Mouse (Mus musculus): ENCODE data around the gene Rad51ap2. TPM values are rescaled to one million over a fixed set of nuclear protein-coding genes. Genes with fewer than 3 reads are reported as not detected.
A peak's percentile ranks its signal among the peaks of the same experiment; 100 is the strongest.

The Rad51ap2 gene
- 0.29 and 0.32 TPM in 2 replicates for polyA plus RNA-seq (2014; fragmentation: Nextera tagmentation; extraction: Ambion mirVana)

GRCm38 (mm10) chr12:11455549-11456194 is at the start of gene Rad51ap2:
Rad51ap2 (plus strand) TSS chr12:11456079.
- peak; percentile 100 for ATAC-seq (ENCODE audit: insufficient number of reproducible peaks, insufficient read depth, low FRiP score, low read depth)
- no peaks in the 10 kb centered on the region for H3K9me3 ChIP-seq (ENCODE audit: control insufficient read depth, low read depth, low read length)
- peak within 1 kb of the TSS; percentile 95 for H3K4me2 ChIP-seq (replicated peaks; ENCODE audit: low read depth, low read length)
- no peak within 1 kb of the TSS for H3K27ac ChIP-seq (ENCODE audit: low read length)
- H3K4me1 ChIP-seq (ENCODE audit: control insufficient read depth, insufficient read depth, low read length) = no peaks in the 10 kb centered on the region
- H3K27me3 ChIP-seq (ENCODE audit: control insufficient read depth, insufficient read depth, low read length) = no peaks in the 10 kb centered on the region
- H3K36me3 ChIP-seq (ENCODE audit: control insufficient read depth, insufficient read depth, low read length) = no peaks in the 10 kb centered on the region
- peak within 1 kb of the TSS; percentile 43 for H3K9ac ChIP-seq (replicated peaks; ENCODE audit: low read depth, low read length)
- H3K4me3 ChIP-seq (ENCODE audit: low read depth, low read length) = peak within 1 kb of the TSS; percentile 46
- WGBS = 1% methylated on average over 38 of the region's 40 CpGs

GRCm38 (mm10) chr12:11407679-11408078 is 48.2 kb upstream of the Rad51ap2 start:
- H3K27me3 ChIP-seq (ENCODE audit: control insufficient read depth, insufficient read depth, low read length) = no peaks in the 10 kb centered on the region
- H3K4me1 ChIP-seq (ENCODE audit: control insufficient read depth, insufficient read depth, low read length) = no peaks in the 10 kb centered on the region
- no peak for ATAC-seq (ENCODE audit: insufficient number of reproducible peaks, insufficient read depth, low FRiP score, low read depth)
- no peak overlapping the region for H3K9ac ChIP-seq (replicated peaks; ENCODE audit: low read depth, low read length)
- 87% methylated on average over 4 of the region's 4 CpGs for whole genome bisulfite sequencing
- H3K36me3 ChIP-seq (ENCODE audit: control insufficient read depth, insufficient read depth, low read length) = no peaks in the 10 kb centered on the region
- no peaks in the 10 kb centered on the region for H3K9me3 ChIP-seq (ENCODE audit: control insufficient read depth, low read depth, low read length)
- H3K4me2 ChIP-seq (replicated peaks; ENCODE audit: low read depth, low read length) = no peak overlapping the region
- no peak overlapping the region for H3K27ac ChIP-seq (ENCODE audit: low read length)
- H3K4me3 ChIP-seq (ENCODE audit: low read depth, low read length) = no peak overlapping the region

GRCm38 (mm10) chr12:11418112-11418511 is 37.8 kb upstream of the Rad51ap2 start:
- Histone ChIP-seq H3K27me3 (ENCODE audit: control insufficient read depth, insufficient read depth, low read length) (no peaks in the 10 kb centered on the region), H3K9me3 (ENCODE audit: control insufficient read depth, low read depth, low read length) (no peaks in the 10 kb centered on the region), H3K4me2 (replicated peaks; ENCODE audit: low read depth, low read length) (no peak overlapping the region), H3K27ac (ENCODE audit: low read length) (no peak overlapping the region), H3K36me3 (ENCODE audit: control insufficient read depth, insufficient read depth, low read length) (no peaks in the 10 kb centered on the region), H3K9ac (replicated peaks; ENCODE audit: low read depth, low read length) (no peak overlapping the region), H3K4me1 (ENCODE audit: control insufficient read depth, insufficient read depth, low read length) (no peaks in the 10 kb centered on the region), H3K4me3 (ENCODE audit: low read depth, low read length) (no peak overlapping the region)
- no peak for ATAC-seq (ENCODE audit: insufficient number of reproducible peaks, insufficient read depth, low FRiP score, low read depth)
- WGBS = 74% methylated on average over 6 of the region's 6 CpGs

- ATAC-seq (ENCODE audit: insufficient number of reproducible peaks, insufficient read depth, low FRiP score, low read depth) = no peak
- H3K4me2 ChIP-seq (replicated peaks; ENCODE audit: low read depth, low read length) = no peak overlapping the region
- no peak overlapping the region for H3K27ac ChIP-seq (ENCODE audit: low read length)
- H3K9ac ChIP-seq (replicated peaks; ENCODE audit: low read depth, low read length) = no peak overlapping the region
- no peaks in the 10 kb centered on the region for H3K4me1 ChIP-seq (ENCODE audit: control insufficient read depth, insufficient read depth, low read length)
- WGBS = 54% methylated on average over 4 of the region's 4 CpGs
- no peaks in the 10 kb centered on the region for H3K36me3 ChIP-seq (ENCODE audit: control insufficient read depth, insufficient read depth, low read length)
- H3K27me3 ChIP-seq (ENCODE audit: control insufficient read depth, insufficient read depth, low read length) = no peaks in the 10 kb centered on the region
- no peak overlapping the region for H3K4me3 ChIP-seq (ENCODE audit: low read depth, low read length)
- no peaks in the 10 kb centered on the region for H3K9me3 ChIP-seq (ENCODE audit: control insufficient read depth, low read depth, low read length)
Observed at GRCm38 (mm10) chr12:11427396-11427795, 28.5 kb upstream of the Rad51ap2 start.

GRCm38 (mm10) chr12:11433126-11433525 is 22.8 kb upstream of the Rad51ap2 start:
- H3K36me3 ChIP-seq (ENCODE audit: control insufficient read depth, insufficient read depth, low read length) = no peaks in the 10 kb centered on the region
- no peak overlapping the region for H3K4me2 ChIP-seq (replicated peaks; ENCODE audit: low read depth, low read length)
- no peak for ATAC-seq (ENCODE audit: insufficient number of reproducible peaks, insufficient read depth, low FRiP score, low read depth)
- H3K9ac ChIP-seq (replicated peaks; ENCODE audit: low read depth, low read length) = no peak overlapping the region
- H3K27me3 ChIP-seq (ENCODE audit: control insufficient read depth, insufficient read depth, low read length) = no peaks in the 10 kb centered on the region
- no peak overlapping the region for H3K27ac ChIP-seq (ENCODE audit: low read length)
- WGBS = 91% methylated on average over 1 of the region's 1 CpGs
- no peaks in the 10 kb centered on the region for H3K9me3 ChIP-seq (ENCODE audit: control insufficient read depth, low read depth, low read length)
- no peaks in the 10 kb centered on the region for H3K4me1 ChIP-seq (ENCODE audit: control insufficient read depth, insufficient read depth, low read length)
- no peak overlapping the region for H3K4me3 ChIP-seq (ENCODE audit: low read depth, low read length)

GRCm38 (mm10) chr12:11433716-11434115 is 22.2 kb upstream of the Rad51ap2 start:
- Histone ChIP-seq H3K36me3 (ENCODE audit: control insufficient read depth, insufficient read depth, low read length) (no peaks in the 10 kb centered on the region), H3K4me2 (replicated peaks; ENCODE audit: low read depth, low read length) (no peak overlapping the region), H3K9me3 (ENCODE audit: control insufficient read depth, low read depth, low read length) (no peaks in the 10 kb centered on the region), H3K4me3 (ENCODE audit: low read depth, low read length) (no peak overlapping the region), H3K4me1 (ENCODE audit: control insufficient read depth, insufficient read depth, low read length) (no peaks in the 10 kb centered on the region), H3K9ac (replicated peaks; ENCODE audit: low read depth, low read length) (no peak overlapping the region), H3K27me3 (ENCODE audit: control insufficient read depth, insufficient read depth, low read length) (no peaks in the 10 kb centered on the region), H3K27ac (ENCODE audit: low read length) (no peak overlapping the region)
- no peak for ATAC-seq (ENCODE audit: insufficient number of reproducible peaks, insufficient read depth, low FRiP score, low read depth)
- 41% methylated on average over 1 of the region's 1 CpGs for WGBS

- Histone ChIP-seq H3K4me2 (replicated peaks; ENCODE audit: low read depth, low read length) (no peak overlapping the region), H3K36me3 (ENCODE audit: control insufficient read depth, insufficient read depth, low read length) (no peaks in the 10 kb centered on the region), H3K9me3 (ENCODE audit: control insufficient read depth, low read depth, low read length) (no peaks in the 10 kb centered on the region), H3K4me3 (ENCODE audit: low read depth, low read length) (no peak overlapping the region), H3K4me1 (ENCODE audit: control insufficient read depth, insufficient read depth, low read length) (no peaks in the 10 kb centered on the region), H3K27me3 (ENCODE audit: control insufficient read depth, insufficient read depth, low read length) (no peaks in the 10 kb centered on the region), H3K27ac (ENCODE audit: low read length) (no peak overlapping the region), H3K9ac (replicated peaks; ENCODE audit: low read depth, low read length) (no peak overlapping the region)
- no peak for ATAC-seq (ENCODE audit: insufficient number of reproducible peaks, insufficient read depth, low FRiP score, low read depth)
- 83% methylated on average over 8 of the region's 8 CpGs for WGBS
Observed at GRCm38 (mm10) chr12:11434446-11434845, 21.4 kb upstream of the Rad51ap2 start.

- Histone ChIP-seq H3K36me3 (ENCODE audit: control insufficient read depth, insufficient read depth, low read length) (no peaks in the 10 kb centered on the region), H3K27ac (ENCODE audit: low read length) (no peak overlapping the region), H3K9me3 (ENCODE audit: control insufficient read depth, low read depth, low read length) (no peaks in the 10 kb centered on the region), H3K4me1 (ENCODE audit: control insufficient read depth, insufficient read depth, low read length) (no peaks in the 10 kb centered on the region), H3K9ac (replicated peaks; ENCODE audit: low read depth, low read length) (no peak overlapping the region), H3K4me3 (ENCODE audit: low read depth, low read length) (peak overlapping the region; percentile 30), H3K27me3 (ENCODE audit: control insufficient read depth, insufficient read depth, low read length) (no peaks in the 10 kb centered on the region), H3K4me2 (replicated peaks; ENCODE audit: low read depth, low read length) (peak overlapping the region; percentile 60)
- no peak for ATAC-seq (ENCODE audit: insufficient number of reproducible peaks, insufficient read depth, low FRiP score, low read depth)
- 6% methylated on average over 15 of the region's 15 CpGs for WGBS
Observed at GRCm38 (mm10) chr12:11435246-11436022, 20.4 kb upstream of the Rad51ap2 start.

All from stomach, embryonic 14.5 days (tissue).